Mouse (Mus musculus): Measurements from ENCODE around the gene Gm17604.
A peak's percentile ranks its signal among the peaks of the same experiment; 100 is the strongest.

Gene Gm17604

DNA sequence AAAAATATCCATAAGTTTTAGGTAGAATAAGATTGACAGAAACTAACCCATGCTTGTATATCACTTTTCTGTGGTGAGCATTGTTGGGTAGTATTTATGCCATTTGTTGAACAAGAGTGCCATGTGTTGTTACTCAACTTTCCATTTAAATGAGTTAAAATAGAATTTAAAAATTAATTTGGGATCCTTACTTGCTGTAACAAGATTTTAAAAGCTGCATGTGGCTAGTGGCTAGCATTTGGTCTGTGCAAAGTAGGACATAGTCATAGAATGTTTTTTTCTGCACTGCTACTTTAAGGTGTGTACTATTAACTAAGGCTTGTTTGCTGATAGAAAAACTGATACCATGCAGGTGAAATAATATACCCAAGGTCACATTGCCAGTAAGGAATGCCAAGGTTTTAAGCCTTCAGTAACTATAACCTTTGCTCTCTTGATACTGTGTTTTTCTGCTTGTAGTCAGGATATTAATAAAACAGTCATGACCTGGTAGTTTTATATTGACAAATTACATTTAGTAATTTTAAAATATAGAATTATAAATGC, at the start of gene Gm17604:
TSS of gene Gm17604 (minus strand) at position 51 of the 546 bp plus-strand sequence.
- DNase-seq (ENCODE audit: extremely low read depth, low read depth, low spot score) = no peak

DNA sequence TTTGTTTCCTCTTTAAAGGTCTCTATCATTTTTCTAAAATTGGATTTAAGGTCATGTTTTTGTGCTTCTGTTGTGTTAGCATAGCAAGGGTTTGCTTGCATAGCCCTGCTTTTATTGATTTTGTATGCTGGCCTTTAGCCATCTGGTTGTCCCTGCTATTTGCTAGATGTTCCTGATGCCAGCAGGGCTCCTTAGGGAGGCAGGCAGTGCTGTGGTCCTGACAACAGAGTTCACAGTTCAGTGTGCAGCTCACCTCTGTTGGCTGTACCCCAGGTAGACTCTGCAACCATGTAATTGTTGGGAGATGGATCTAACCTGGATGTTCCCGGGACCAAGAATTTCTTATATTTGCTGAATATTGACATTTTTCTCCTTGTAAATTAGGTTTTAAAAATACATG, 45.3 kb upstream of the Gm17604 start:
- DNase-seq (ENCODE audit: extremely low read depth, low read depth, low spot score) = no peak

DNA sequence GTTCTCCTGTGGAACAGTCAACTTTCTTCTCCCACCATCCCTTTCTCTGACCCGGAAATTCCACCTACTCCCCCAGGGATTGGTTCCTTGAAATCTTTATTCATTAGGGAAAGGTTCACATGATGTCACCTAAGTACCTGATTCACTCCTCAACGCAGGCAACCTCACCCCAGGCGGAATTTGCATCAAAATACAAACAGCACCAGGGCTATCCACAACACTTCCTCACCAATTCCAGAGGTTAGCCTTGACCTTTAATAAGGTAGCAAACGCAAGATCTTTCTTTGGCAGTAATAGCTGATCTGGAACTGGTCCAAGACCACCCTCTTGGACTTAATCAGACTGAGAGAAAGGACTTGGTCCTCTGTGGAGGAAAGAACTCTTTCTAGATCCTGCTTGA, 1.5 kb downstream of the Gm17604 start:
- DNase-seq (ENCODE audit: extremely low read depth, low read depth, low spot score) = no peak

DNA sequence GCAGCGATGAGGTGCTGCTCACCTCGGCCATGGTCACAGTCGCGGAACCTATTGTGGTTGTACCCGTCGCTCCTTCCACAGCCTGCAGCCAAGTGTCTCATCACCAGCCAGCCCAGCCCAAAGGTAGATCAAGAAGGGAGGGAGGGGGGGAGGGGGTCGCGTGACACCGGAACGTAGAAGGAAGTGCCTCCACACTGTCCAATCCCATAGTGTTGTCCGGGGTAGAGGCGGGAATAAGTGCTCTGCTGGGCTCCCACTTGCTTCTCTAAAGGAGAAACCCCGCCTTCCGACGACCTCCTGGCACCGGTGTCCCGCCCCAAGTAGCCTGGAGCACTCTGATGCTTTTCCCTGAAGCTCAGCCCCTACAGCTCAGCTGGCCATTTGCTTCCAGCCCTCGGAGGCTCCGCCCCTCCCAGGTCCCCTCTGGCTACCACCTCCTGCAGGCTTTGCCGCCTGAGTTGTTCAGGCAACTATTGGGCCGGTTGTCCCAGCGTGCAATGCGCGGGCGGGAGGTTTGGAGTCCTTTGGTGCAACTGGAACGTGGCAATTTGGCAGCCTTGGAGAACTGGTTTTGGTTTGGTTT, 24.3 kb downstream of the Gm17604 start, which contains the start of the genes Mospd2 and Fancb:
TSS of gene Mospd2 (minus strand) at position 183 of the 583 bp plus-strand sequence.
TSS of gene Fancb (plus strand) at position 400 of the 583 bp plus-strand sequence.
- peak; percentile 43 for DNase-seq (ENCODE audit: extremely low read depth, low read depth, low spot score)

DNA sequence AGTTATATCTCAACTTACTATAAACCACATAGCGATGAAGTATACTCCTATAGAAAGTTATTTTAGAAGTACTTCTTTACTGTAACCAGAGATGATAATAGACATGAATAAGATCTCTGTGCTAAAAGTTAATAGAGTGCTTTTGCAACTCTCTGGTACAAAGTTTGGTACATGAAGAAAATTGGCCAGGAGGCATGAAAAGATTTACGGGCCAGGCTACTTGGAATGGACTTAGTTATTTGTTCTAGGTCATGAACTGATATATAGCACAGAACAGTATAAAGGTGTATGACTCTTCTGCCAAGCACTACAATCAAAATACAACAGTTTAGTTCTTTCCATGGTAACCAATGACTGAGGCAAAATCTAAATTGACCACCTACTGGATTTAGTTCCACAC, 25.8 kb downstream of the Gm17604 start:
- DNase-seq (ENCODE audit: extremely low read depth, low read depth, low spot score) = peak; percentile 62

DNA sequence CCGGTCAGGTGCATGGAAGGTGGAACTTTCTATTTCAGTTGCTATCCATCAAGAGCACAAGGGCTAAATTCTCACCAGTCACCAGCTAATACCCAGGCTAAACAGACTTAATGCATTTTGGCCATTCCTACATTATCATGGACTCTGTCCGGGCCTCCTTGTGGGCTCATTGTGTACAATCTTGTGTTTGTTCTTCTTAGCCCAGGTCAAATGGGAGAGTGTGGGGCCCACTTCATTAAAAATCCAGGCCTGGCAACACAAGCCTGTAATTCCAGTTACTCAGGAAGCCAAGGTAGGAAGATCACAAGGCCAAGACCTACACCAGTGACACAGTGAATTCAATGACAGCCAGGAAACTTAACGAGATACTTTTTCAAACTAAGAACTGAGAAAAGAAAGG, 33.4 kb downstream of the Gm17604 start:
- no peak for DNase-seq (ENCODE audit: extremely low read depth, low read depth, low spot score)

DNA sequence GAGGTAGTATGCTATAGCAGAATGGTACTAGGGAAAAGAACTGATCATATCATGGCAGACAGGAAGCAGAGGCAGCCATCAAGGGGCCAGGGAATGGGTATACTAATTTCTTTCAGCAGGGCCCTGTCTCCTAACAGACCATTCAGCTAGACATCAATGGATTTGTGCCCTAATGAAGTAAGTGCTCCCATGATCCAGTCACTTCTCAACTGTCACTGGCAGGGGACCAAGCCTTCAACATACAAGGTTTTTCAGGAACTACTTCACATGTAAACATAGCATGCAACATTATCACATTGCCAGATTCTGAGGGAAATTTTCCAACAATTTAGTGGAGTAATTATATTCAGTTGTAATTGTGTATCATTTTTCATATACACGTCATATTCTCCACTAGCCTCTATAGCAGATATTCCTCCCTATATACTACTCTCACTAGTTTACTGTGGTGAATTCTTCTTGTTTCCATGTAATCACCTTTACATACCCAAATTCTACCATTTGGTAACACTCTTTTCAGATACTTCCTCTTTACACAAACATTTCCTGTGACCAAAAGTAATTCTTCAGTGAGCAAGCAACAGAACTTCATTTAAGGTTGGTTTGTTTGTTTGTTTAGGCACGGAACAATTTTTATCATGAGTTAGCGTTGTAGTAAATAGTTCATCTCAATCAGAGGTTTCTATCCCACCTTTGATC, 38.7 kb downstream of the Gm17604 start:
- no peak for DNase-seq (ENCODE audit: extremely low read depth, low read depth, low spot score)
